Mouse (Mus musculus) kidney, adult 18-20 months (tissue): ENCODE results near the gene St3gal2.
"Not testable (repeated sequence)": the region's sequence is repeated elsewhere in the genome, so short reads cannot be mapped to it uniquely, and the experiment has no call there.

Source experiments
- DNase-seq: peaks from one replicate; pipeline ENCODE4 v3.0.0; 2021

St3gal2 gene

DNA sequence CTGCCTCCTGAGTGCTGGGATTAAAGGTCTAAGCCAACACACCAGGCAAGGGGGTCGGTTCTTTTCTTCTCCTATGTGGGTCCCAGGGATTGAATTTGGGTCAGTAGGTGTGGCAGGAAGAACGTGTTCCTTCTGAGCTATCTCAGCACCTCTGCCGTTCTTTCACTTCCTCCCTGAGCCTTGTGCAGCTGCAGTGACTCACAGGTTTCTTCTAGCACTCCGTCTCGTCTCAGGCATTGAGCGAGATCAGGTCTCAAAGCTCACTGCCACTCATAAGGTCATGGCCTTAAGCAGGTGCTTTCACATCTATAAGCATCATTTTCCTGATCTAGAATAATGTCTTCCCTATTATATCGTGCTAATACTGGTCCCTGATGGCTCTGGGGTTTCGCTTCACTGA, 35.1 kb downstream of the St3gal2 start:
- DNase-seq, result no peak

DNA sequence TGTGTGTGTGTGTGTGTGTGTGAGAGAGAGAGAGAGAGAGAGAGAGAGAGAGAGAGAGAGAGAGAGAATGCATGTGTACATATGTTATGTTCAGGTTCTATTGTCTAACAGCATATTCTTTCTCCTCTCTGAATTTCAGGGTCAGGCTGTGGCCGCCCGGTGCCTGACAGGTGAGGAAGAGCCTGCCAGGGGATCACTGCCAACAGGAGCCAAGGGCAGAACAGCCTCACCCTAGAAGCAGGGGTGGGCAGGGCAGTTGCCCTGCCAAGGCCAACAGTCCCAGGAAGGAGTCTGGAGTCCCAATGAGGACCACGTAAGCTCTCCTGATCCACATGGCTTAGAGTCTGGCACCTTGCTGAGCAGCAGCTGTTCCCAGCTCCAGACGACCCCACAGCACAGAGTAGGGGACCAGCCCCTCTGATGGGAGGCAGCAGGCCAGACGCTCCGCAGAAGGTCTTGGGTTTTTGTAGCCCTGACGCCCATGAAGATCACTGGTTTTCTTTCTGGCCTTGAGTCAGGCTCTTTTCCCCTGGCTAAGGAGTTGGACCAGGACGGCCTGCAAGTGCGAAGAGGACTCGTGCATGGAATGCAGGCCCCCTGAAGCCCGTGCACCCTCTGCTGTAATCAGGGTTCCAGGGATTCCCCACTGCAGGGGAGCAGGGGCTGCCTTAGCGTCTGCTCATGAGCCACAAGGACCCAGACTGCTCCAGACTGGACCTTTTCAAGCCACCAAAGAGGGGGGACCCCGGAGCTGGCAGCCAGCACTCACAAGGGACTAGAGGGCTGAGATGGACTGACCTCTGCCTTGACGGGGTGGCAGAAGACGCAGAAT, 37.1 kb downstream of the St3gal2 start:
- no peak for DNase-seq

DNA sequence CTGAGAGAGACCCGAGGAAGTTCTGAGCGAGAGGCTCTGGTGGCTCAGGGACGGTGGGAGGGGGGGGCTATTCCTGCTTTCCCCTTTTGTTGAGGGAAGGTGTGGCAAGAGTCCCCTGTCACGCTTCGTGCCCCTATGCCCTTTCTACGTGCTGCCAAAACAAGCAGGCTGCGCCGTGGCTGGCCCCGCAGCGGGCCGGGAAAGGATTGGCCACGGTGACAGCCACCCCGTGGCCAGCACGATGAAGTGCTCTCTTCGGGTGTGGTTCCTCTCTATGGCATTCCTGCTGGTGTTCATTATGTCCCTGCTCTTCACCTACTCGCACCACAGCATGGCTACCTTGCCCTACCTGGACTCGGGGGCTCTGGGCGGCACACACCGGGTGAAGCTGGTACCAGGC, 37.7 kb downstream of the St3gal2 start:
- no peak for DNase-seq

DNA sequence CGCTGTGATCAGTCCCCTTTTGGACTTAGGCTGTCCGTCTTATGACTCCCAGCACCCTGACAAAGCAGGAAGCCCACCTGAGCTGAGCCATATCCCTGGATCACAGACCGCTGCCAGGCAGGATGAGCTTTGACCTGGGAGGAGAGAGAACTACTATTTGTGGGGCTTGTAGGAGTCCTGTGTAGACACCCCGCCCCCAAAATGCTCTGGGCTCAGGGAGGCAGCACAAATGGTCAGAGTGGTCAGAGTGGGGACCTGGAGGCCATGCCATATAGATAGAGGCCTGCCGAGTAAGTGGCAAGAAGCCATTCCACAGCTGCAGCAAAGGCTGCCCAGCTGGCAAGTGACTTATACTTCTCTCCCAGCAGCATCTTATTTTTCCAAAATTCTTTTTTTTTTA, 38.4 kb downstream of the St3gal2 start:
- DNase-seq, result no peak

DNA sequence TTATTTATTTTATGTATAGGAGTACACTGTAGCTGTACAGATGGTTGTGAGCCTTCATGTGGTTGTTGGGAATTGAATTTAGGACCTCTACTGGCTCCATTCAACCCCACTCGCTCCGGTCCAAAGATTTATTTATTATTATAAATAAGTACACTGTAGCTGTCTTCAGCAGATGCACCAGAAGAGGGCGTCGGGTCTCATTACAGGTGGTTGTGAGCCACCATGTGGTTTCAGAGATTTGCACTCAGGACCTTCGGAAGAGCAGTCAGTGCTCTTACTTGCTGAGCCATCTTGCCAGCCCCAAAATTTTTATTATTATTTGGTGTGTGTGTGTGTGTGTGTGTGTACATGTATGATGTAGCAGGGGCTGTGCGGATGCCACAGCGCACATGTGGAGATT, 38.8 kb downstream of the St3gal2 start:
- not testable (repeated sequence) for DNase-seq

DNA sequence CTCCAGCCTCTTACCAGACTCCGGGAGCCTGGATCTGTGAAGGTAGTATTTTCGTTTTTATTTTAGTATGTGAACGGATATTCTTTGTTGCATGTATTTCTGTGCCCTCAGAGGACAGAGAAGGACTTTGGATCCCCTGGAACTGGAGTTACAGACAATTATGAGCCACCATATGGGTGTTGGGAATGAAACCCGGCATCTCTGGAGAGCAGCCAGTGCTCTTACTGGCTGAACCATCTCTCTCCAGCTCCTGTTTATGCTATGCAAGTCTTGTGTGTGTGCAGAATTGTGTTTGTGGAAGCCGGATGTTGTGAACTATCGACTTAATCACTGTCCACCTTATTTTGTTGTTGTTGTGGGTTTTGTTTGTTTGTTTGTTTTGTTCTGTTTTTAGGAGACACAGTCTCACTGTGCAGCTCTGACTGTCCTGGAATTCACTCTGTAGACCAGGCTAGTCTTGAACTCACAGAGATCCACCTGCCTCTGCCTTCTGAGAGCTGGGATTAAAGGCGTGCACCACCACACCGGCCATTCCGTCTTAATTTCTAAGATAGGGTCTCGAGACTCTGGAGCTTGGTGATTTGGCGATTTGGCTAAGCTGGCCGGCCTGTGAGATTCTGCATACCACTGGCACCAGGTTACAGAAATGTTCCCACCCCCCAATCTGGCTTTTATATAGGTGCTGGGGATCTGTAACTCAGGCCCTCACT, 39.5 kb downstream of the St3gal2 start:
- DNase-seq, result no peak

DNA sequence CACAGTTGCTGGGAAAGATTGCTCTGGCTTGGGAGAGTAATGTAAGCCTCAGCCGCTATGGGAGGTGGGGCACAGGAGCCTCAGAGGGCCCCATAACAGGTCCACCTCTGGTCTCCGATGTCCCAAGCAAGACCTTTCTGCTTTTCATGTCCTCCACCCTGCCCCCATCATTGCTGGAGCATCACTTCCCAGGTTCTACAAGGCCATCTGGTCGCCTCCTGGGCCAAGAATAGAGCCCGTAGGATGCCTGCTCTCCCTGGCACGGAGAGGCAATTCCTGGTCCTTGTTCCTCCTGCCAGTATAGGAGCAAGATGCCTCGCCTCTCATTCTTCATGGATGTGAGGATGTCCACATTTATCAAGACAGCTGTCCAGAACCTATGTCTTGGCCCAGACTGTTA, 40.2 kb downstream of the St3gal2 start:
- no peak for DNase-seq

DNA sequence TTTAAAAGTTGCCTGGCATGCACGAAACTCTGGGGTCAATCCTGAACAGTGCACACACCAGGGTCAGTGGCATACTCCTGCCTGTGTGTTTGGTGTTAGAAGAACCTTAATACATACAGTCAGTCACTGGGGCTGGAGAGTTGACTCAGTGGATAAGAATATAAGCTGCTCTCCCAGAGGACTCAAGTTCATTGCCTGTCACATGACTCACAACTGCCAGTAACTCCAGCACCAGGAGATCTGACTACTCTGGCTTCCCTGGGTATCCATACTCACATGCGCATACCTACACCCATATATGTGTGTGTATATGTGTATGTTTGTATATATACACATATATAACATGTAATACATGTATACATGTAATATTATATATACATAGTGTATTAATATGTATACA, 43.3 kb downstream of the St3gal2 start:
- no peak for DNase-seq

DNA sequence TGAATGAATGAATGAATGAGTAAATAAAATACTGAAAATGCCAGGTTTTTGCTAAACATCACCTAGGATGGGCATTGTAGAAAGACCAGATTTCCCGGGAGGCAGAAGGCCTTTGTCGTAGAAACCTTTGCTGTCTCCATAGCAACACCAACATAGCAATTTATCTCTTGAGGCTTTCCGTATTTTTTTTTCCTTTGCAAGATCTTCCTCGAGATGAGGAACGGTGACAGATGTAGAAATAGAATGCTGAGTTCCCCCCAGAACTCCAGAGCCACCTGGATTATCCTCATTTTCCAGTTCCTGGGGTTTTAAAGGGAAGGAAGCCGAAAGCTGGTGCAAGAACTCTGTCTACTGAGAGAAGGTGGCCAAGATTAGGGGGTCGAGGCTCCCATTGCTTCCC, 44.9 kb downstream of the St3gal2 start:
- no peak for DNase-seq

DNA sequence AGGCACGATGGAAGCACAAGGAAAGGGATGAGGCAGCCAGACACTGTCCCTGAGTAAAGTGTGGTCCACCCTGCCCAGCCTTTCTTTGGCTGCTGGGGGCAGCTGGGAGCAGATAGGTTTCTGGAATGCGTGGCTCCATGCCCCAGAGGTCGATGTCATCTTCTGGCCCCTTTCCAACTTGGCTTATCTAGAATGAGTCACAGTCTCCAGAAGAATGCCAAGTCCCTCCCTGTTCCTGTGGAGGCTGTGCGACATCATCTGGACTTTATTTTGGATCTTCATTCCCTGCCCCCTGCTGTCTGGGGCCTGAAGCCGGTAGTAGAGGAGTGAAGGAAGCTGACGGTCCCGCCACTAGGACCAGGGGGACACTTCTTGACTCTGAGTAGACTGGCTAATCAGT, 45.9 kb downstream of the St3gal2 start:
- DNase-seq, result peak; percentile 72

DNA sequence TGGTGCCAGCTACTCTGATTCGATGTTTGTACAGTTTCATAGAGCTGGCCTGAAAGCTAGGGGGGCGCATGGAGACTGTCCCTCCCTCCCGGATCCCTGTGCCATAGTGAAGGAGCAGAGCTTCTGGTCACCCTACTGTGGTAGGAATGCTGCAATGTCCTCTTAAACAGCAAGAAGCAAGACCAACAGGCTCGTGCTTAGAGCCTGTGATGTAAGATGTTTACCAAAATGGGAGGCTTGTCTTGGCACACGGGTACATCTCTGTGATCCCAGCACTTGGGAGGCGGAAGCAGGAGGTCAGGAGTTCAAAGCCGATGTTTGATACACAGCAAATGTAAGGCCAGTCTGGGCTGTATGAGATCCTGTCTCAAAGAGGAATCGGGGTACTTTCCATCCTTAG, 46.9 kb downstream of the St3gal2 start:
- peak; percentile 33 for DNase-seq

DNA sequence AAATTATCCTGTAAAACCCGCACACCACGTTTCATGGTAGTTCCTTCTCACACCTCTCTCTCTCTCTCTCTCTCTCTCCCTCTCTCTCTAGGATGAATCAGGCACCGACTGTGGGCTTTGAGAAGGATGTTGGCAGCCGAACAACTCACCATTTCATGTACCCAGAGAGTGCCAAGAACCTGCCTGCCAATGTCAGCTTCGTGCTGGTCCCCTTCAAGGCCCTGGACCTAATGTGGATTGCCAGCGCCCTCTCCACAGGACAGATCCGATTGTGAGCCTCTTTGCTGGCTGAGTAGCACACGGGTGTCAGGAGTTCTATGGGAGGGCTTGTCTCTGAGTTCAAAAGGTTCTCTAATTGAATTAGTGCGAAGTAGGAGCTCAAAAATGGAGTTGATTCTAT, 47.6 kb downstream of the St3gal2 start:
- DNase-seq, result no peak

DNA sequence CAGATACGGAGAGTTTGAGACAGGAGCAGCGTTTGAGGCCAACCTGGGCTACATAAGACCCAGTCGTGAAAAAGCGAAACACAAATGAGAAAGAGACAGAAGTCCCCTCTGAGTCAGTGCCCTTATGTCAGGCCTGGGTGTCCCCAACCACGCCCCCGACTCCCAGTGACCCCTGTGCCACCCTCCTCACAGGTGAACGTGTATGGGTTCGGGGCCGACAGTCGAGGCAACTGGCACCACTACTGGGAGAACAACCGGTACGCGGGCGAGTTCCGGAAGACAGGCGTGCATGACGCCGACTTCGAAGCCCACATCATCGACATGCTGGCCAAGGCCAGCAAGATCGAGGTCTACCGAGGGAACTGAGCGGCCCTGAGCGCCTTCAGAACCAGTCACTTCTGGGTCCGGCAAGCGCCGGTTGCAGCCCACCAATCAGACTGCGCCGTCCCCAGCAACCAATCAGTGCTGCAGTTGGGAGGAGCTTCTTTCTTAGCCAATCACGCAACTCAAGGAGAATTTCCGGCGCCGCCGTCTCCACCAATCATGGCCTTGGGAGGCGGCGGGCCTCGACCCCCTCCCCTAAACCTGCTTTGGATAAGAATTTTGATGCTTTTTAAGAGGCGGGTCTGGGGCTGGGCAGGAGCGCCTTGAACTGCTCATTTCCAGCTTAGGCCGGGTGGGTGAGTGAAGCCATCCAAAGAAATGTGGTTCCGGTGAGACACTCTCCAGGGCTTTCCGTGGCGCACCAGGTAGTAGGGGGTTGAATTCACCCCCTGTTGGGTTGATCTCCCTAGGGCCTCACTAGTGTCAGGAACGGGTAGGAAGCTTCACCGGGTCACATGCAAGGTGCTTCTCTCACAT, 50.4 kb downstream of the St3gal2 start:
- peak; percentile 85 for DNase-seq

DNA sequence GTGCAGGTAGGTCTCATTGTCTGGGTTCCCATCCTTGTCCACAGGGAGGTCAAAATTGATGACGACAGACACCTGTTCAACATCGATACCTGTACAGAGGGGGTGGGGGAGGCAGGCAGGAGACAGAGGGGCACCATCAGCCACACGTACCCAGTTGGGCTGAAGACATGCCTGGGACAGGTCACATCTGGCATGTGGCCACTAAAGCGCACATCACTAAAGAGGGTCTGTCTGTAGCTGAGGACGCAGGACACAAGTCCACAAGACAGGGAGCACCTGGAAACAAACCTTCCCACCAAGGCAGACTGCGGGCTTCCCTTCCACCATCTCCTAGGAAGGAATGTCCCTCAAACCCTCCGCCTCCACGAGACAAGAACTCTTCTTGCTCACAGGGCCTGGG, 56.8 kb downstream of the St3gal2 start:
- DNase-seq, result not testable (repeated sequence)

DNA sequence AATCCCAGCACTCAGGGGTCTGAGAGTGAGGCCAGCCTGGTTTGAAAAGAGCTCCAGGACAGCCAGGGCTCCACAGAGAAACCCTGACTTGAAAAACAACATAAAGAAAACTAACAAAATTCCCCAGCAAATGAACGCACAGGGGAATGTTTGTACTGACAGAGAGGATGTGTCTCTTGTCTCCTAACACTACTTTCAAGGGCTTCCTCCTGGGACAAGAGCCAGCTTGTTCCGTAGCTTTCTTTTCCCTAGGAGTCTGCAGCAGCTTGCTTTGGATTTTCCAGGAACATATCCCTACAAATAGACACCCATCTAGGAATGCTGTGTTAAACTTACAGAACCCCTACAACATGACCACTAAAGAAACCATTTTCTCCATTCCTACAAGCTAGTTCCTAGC, 58.3 kb downstream of the St3gal2 start:
- not testable (repeated sequence) for DNase-seq

DNA sequence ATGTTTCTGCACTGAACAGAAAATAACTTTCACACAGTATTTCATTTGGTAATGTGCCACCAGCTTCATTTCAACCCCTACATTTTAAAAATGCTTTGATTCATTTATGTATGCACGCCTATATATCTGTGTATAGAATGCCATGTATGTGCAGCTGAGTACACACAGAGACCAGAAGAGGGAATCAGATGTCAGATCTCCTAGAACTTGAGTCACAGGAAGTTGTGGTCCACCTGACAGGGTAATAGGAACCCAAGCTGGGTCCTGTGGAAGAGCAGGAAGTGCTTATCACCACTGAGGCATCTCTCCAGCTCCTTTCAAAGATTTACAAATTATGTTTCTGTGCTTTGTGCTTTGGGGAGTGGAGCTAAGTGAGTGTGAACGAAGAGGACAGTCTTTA, 61.6 kb downstream of the St3gal2 start:
- DNase-seq, result no peak

DNA sequence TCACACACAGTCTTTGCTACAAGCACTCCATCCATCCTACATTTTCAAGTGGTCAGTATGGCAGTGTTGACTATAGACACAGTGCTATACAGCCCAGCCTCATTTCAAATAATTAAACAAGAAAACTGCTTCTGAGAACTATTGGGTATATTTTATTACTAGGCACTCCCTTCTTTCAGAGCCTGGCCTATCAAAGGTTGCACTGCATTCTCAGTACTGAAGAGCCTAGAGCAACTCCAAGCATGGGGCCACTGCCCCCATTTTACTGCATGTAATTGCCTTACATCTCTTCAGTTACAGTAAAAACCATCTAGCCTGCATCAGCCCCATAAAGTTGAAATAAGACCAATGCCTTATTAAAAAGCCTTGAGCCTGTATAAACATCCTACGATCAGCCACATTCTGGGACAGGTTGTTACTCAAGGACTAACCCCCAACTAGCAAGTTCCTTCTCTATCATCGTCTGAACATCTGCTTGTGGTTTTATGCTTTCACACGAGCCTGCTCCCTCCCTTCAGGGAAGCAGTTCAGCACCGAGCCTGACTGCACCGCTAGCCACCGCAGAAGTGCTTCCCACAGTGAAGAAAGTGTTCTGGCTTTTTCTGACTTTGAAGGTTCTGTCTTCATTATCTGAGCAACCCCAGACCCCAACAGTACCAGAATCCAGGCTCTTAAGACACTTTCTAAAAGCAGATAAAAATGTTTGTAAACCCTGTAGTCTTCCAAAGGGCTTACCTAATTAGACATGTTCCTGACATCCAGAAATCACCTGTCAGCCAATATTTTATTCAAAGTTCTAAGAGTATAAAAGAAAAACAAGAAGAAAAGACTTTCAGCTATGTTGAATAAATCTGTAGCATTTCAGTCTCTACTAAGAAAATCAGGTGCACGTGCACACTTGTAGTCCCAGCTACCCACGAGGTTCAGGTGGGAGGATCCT, 68.4 kb downstream of the St3gal2 start:
- no peak for DNase-seq

DNA sequence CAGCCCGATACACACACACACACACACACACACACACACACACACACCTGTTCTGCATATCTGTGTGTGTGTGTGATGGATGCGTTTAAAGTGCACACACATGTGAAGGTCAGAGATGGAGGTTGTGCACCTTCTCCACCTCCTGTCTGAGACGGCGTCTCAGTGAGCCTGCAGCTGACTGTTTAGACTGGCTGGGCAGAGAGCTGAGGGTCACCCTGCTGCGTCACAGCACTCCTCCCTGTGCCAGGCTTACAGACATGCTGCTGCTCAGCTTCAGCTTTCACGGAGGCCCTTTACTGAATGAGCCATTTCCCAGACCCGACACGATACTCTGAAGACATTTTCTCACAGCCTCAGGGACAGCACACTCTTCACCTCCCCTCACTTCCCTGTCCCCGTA, 70.3 kb downstream of the St3gal2 start:
- no peak for DNase-seq

DNA sequence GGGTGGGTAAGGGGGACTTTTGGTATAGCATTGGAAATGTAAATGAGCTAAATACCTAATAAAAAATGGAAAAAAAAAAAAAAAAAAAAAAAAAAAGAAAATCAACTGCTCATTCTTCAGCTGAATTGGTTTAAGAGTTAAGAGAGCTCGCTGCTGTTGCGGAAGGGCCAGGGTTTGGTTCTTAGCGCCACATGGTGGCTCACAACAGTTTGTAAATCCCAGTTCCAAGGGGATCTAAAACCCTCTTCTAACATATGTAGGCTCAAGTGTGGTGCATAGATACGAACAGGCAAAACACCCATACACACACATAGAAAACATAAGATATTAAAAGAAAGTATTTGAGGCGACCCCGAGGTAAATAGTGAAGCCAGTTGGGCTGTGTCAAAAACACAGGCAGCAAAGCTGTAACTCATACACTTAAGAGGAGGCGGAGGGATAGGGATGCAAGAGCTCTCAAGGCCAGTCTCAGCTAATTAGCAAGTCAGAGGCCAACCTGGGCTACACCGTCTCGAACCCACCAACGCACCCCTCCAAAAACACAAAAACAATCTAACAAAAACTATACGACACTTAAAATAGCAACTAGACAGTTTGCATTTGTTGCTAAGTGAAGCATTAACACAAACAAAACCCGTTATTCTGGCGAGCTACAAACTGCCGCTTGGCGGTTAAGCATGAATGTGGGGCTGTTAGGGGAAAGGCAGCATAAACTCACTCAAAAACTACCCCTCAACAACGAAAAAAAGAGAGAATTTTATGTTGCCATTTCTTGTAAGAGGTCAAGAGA, 77.1 kb downstream of the St3gal2 start:
- no peak for DNase-seq

DNA sequence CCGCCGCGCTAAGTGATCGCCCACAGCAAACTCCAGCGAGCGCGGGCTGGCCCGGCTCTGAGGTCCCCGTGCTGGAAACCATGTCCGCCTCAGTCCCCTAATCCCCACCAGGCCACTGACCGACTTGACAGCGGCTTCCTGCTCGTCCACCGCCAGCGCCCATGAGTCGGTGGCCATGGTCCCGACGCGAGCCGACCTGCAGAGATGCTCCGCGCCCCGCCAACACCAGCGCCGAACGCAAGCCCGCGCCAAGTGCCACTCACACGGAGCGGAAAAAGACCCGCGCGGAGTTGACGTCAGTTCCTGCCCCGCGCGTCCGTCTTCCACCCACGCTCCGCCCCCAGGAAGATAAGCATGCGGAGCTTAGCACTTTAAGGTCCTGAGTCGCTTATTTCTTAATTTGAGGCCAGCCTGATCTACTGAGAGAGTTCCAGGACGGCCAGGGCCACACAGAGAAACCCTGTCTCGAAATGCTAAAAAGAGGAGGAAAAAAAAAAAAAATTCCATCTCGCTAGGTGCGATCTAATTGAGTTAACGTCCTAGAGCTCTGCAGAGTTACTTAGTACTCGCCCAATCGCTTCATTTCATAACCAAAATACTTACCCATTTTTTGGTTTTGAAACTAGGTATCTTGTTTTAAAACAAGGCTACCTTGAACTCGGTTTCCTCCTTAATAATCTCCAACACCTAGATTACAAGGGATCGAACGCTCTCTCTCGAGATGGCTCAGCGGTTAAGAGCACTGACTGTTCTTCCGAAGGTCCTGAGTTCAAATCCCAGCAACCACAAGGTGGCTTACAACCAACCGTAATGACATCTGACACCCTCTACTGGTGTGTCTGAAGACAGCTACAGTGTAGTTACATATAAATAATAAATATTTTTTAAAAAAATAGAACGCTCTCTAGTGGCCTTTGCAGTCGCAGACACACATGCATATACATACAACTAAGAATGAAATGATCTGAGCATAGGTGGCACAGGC, 78.1 kb downstream of the St3gal2 start, which contains the start of gene Ddx19a:
Gene Ddx19a, minus strand, starts transcription at position 254 of the 985 bp plus-strand sequence.
- peak; percentile 90 for DNase-seq
